Mouse (Mus musculus): Measurements from ENCODE around the gene Srebf2.
"Not testable (repeated sequence)": the region's sequence is repeated elsewhere in the genome, so short reads cannot be mapped to it uniquely, and the experiment has no call there.

The Srebf2 gene

GRCm38 (mm10) chr15:82224602-82225215 lies 77.7 kb downstream of the Srebf2 start:
- no peak for DNase-seq (ENCODE audit: low read depth, low spot score)

- DNase-seq (ENCODE audit: low read depth, low spot score): no peak
Observed at GRCm38 (mm10) chr15:82225769-82226168, 78.8 kb downstream of the Srebf2 start.

- DNase-seq (ENCODE audit: low read depth, low spot score): peak; percentile 34
Observed at GRCm38 (mm10) chr15:82229542-82230045, 82.6 kb downstream of the Srebf2 start.

- no peak for DNase-seq (ENCODE audit: low read depth, low spot score)
Observed at GRCm38 (mm10) chr15:82230098-82230611, 83.2 kb downstream of the Srebf2 start.

- DNase-seq (ENCODE audit: low read depth, low spot score): no peak
Observed at GRCm38 (mm10) chr15:82231100-82231499, 84.1 kb downstream of the Srebf2 start.

- DNase-seq (ENCODE audit: low read depth, low spot score): no peak
Observed at GRCm38 (mm10) chr15:82231591-82232378, 84.8 kb downstream of the Srebf2 start.

- no peak for DNase-seq (ENCODE audit: low read depth, low spot score)
Observed at GRCm38 (mm10) chr15:82232651-82233050, 85.7 kb downstream of the Srebf2 start.

GRCm38 (mm10) chr15:82235661-82236060 lies 88.7 kb downstream of the Srebf2 start:
- DNase-seq (ENCODE audit: low read depth, low spot score): no peak

- DNase-seq (ENCODE audit: low read depth, low spot score): peak; percentile 73
Observed at GRCm38 (mm10) chr15:82236565-82236964, 89.6 kb downstream of the Srebf2 start.

GRCm38 (mm10) chr15:82243311-82243710 lies 96.3 kb downstream of the Srebf2 start:
- no peak for DNase-seq (ENCODE audit: low read depth, low spot score)

- DNase-seq (ENCODE audit: low read depth, low spot score): no peak
Observed at GRCm38 (mm10) chr15:82243742-82244114, 96.7 kb downstream of the Srebf2 start.

- DNase-seq (ENCODE audit: low read depth, low spot score): peak; percentile 90
Observed at GRCm38 (mm10) chr15:82244115-82244804, 97.3 kb downstream of the Srebf2 start, which contains the start of gene Cenpm. Gene Cenpm, minus strand, starts transcription at chr15:82244748.

GRCm38 (mm10) chr15:82244805-82245161 lies 97.8 kb downstream of the Srebf2 start:
- not testable (repeated sequence) for DNase-seq (ENCODE audit: low read depth, low spot score)

- DNase-seq (ENCODE audit: low read depth, low spot score): no peak
Observed at GRCm38 (mm10) chr15:82247131-82247776, 100.3 kb downstream of the Srebf2 start.

GRCm38 (mm10) chr15:82251579-82251978 lies 104.6 kb downstream of the Srebf2 start:
- no peak for DNase-seq (ENCODE audit: low read depth, low spot score)

- no peak for DNase-seq (ENCODE audit: low read depth, low spot score)
Observed at GRCm38 (mm10) chr15:82252097-82252496, 105.1 kb downstream of the Srebf2 start, which contains the start of gene 1500009C09Rik. Gene 1500009C09Rik, plus strand, starts transcription at chr15:82252397.

Measured in c-Kit-negative CD71-positive TER-119-positive erythroid progenitor cells, embryonic 14.5 days (primary cell).